Mouse (Mus musculus) testis, postnatal 14 days (tissue): ENCODE measurements around the gene Myo9a.
A peak's percentile ranks its signal among the peaks of the same experiment; 100 is the strongest.

Source experiments
- DNase-seq: peaks from one replicate; pipeline ENCODE4 v3.0.0; 2021; ENCODE audit warnings: low spot score

Gene Myo9a

DNA sequence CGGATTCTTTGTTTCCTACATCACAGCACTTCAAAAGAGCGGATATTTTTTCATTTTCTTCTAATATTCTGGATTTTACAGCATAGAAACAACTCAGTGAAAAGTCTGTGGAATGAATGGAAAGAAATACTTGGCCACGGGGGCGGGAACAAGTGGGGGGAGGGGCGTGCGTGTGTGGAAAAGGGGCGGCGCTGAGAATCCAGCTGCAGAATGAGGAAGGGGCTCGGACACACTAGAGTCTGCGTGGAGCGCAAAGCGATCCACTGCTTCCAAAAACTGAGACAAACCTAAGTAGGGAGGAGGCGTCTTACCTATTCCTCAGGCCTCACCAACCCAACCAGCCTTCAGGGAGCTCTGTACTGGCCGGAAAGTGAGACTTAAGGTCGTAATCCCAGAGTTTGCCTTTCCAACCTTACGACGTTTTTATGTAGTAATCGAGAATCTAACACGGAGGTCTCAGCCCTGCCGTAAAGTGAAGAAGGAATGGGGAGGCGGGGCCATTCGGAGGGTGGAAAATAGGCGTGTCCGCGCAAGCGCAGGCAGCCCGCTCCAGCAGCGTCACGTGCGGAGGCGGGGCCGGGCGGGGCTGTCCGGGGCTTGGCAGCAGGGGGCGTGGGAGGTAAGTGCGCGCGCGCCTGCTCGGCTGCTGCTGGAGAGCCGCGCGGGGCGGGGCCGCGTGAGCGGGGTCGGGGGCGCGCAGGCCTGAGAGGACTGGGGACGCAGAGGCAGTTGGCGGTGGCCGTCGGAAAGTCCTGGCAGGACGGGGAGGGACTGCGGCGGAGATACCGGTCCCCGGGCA lies at the start of gene Myo9a, which contains the start of gene Senp8:
Gene Myo9a, plus strand, starts transcription at position 630 of the 799 bp plus-strand sequence.
Gene Senp8, minus strand, starts transcription at position 444 of the 799 bp plus-strand sequence.
- peak; percentile 99 for DNase-seq

DNA sequence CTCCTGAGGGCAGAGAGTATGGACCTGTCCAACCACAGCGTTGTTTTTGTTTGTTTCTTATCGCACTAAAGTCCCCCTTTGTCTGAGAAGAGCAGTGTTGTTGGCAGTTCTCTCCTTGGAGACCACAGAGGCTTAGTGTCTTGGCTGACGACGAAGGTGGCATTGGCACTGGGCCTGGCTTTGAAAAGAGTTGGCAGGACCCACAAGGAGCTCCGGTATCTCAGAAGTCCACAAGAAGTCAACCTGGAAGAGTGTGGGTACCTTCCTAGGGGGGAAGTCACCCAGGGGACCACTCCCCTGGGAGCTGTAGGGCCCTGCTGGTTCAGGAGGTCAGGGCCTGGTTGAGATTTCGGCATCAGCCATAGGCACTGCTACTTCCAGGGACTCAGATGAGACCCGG lies 49.6 kb upstream of the Myo9a start:
- no peak for DNase-seq

DNA sequence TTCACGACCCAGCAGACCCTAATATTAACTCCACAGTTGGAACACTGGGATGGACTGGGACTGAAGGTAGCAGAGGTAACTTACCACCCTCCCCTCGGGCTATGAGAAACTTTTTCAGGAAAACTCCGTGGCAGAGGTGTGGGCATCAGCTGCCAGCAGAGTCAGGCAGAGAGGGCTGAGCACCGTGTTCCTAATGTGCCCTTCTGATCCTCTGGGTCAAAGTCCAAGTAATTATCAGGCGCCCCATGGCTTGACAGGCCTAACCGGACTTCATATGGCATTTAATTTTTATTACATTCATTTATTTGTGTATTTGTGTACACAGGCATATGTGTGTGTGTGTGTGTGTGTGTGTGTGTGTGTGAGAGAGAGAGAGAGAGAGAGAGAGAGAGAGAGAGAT lies 47.6 kb upstream of the Myo9a start:
- no peak for DNase-seq

- no peak for DNase-seq
Measured at GRCm38 (mm10) chr9:59706850-59707825, 43.6 kb upstream of the Myo9a start.

- DNase-seq = no peak
Measured at GRCm38 (mm10) chr9:59709225-59709624, 41.5 kb upstream of the Myo9a start.

DNA sequence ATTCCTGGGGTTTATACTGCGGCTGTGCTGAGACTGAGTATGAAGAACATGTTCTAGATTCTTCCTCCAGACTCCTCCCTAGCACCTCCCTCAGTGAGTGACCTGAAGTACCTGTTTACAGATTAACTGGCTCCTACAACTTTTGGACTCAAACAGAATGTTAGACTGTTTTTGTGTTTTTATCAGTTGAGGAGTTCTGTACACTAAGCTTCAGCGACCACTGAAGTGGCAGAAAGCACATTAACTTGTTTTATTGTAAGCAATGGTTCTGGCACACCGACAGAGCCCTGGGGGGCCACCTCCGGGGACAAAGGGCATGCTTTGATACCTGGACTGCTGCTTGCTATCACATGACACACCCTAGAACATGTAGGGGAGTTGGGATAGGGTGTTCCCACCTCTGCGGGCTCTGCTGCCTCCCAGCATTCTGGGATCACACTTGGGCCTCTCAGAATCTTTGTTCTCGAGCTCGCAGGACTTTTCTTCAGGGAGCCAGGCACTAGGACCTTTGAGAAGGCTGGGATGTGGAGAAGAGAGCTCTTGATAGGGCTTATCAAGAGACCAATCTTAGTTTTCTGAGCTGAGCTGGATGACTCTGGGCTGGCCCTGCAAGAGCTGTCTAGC lies 34.3 kb upstream of the Myo9a start:
- DNase-seq = no peak

- no peak for DNase-seq
Measured at GRCm38 (mm10) chr9:59718237-59718636, 32.5 kb upstream of the Myo9a start.

DNA sequence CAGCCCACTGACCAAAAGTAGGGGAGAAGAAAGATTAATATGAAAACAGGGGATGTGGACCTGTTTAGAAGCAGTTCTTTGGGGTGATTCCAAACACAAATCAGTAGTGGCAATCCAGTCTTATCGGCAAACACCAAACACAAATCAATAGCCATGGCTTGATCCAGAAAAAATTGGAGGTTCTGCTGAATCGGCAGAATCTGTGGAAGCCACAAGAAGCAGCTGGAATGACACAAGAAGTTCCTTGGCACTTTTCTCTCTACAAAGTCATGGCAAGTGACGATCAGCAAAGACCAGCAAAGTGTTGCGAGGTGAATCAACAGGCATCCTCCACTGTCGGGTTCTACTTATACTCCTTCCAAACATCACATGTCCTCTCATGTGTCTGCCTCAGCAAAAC lies 29.6 kb upstream of the Myo9a start:
- no peak for DNase-seq

- peak; percentile 71 for DNase-seq
Measured at GRCm38 (mm10) chr9:59723096-59723657, 27.5 kb upstream of the Myo9a start.

- peak; percentile 43 for DNase-seq
Measured at GRCm38 (mm10) chr9:59723791-59724442, 26.8 kb upstream of the Myo9a start.

GRCm38 (mm10) chr9:59725515-59725914 lies 25.2 kb upstream of the Myo9a start:
- no peak for DNase-seq

- no peak for DNase-seq
Measured at GRCm38 (mm10) chr9:59727569-59728286, 23.0 kb upstream of the Myo9a start.

DNA sequence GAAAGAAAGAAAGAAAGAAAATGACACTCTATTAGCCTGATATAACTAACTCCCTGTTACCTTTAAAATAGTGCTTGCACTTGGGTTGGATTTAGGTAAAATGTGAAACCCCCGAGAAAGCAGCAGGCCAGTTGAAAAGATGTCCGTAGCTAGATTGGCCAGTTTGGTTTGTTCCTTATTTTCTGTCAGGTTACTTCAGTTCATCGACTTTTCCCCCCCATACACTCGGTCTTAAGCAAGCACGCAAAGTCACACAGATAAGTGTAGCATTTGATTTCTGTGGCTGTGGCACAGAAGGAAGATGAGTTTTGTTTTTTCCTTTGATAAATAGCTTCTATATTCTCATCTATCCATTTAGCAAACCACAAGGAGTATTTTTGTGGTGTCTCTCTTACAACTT lies 19.6 kb upstream of the Myo9a start:
- DNase-seq = no peak

DNA sequence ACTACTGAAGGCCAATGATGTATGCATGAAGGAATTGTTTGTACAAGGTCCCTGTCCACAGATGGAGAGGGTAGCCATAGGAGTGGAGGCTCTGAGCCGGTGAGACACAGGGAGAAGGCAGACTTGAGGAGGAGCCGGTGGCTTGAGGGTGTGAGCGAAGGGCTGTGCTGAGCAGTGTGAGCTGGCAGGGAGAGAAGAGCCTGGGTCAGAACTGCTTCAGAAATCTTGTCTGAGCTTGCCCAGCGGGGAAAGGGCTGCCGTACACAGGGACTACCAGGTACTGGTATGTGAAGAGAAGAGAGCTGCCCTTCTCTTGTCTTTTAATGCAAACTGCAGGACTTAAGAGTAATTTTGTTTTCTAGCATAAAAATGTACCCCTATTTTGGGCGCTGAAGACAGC lies 17.6 kb upstream of the Myo9a start:
- no peak for DNase-seq

- no peak for DNase-seq
Measured at GRCm38 (mm10) chr9:59735394-59735793, 15.3 kb upstream of the Myo9a start.

DNA sequence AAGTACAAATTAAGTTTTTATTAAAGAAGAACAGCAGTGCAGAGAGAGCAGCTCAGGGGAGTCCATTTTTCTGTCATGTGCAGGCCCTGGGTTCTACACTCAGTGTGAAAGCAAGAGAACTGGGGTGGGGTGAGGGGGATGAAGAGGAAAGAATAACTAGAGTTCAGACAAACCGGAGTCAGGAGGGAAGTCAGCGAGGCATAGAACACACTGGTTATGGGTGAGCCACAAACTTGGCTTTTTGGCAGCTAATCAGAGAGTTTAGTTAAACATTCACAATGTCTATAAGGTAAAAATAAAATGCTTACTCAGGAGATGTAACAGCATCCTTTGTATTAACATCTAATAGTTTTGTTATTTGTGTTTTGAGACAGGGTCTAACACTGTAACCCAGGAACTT lies 10.1 kb upstream of the Myo9a start:
- DNase-seq = no peak

GRCm38 (mm10) chr9:59743903-59744302 lies 6.8 kb upstream of the Myo9a start:
- DNase-seq = no peak

DNA sequence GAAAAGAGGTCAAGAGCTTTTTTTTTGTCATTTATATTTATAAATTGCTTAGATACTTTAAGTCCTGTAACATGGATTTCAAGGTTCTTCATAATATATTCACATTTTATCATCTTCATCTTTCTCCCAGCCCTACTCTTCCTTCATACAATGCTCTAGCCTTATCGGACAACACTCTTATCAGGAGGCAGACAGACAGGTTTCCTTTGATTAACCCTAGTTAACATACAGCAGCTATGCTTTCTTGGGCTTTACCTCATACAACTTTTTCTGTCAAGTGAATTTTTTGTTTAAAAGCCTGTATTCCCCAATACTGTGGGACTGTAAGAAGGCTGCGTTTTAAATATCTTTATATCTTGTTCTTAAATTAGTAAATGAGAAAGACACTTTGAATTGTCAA lies 2.3 kb upstream of the Myo9a start:
- DNase-seq = no peak

GRCm38 (mm10) chr9:59748969-59749368 lies 1.7 kb upstream of the Myo9a start:
- DNase-seq = peak; percentile 69

- no peak for DNase-seq
Measured at GRCm38 (mm10) chr9:59749581-59750265, 973 bp upstream of the Myo9a start.
